Mouse (Mus musculus) lung, embryonic 14.5 days (tissue): ENCODE measurements around the gene Kcmf1. TPM values are rescaled to one million over a fixed set of nuclear protein-coding genes. Genes with fewer than 3 reads are reported as not detected.

Experiments used
- ATAC-seq: fragments of 200-750 bp; cut with Nextera tagmentation; 2 replicates; pipeline ENCODE4 v1.8.0; 2017; ENCODE audit warnings: mild to moderate bottlenecking, moderate TSS enrichment, moderate library complexity; ENCODE audit not compliant: insufficient read depth
- DNase-seq: peaks from one replicate; pipeline ENCODE4 v3.0.0-alpha.2; 2015
- H3K27ac ChIP-seq: fragments of 300-500 bp; sonication (generic); 2 replicates; pipeline ENCODE4 v1.5.1; 2014; ENCODE audit warnings: low read depth, mild to moderate bottlenecking, moderate library complexity
- H3K27me3 ChIP-seq: fragments of 300-500 bp; sonication (generic); 2 replicates; pipeline ENCODE4 v1.6.1; 2014; ENCODE audit warnings: low read length, control low read depth; ENCODE audit not compliant: insufficient read depth
- H3K36me3 ChIP-seq: fragments of 300-500 bp; sonication (generic); 2 replicates; pipeline ENCODE4 v1.6.1; 2014; ENCODE audit warnings: control low read depth; ENCODE audit not compliant: insufficient read depth
- H3K4me1 ChIP-seq: fragments of 300-500 bp; sonication (generic); 2 replicates; pipeline ENCODE4 v1.6.1; 2014; ENCODE audit warnings: antibody characterized with exemption, control low read depth; ENCODE audit not compliant: insufficient read depth
- H3K4me2 ChIP-seq: fragments of 300-500 bp; sonication (generic); 2 replicates; pipeline ENCODE4 v1.6.1; 2014; ENCODE audit warnings: mild to moderate bottlenecking
- H3K4me3 ChIP-seq: fragments of 300-500 bp; sonication (generic); 2 replicates; pipeline ENCODE4 v1.5.1; 2014; ENCODE audit warnings: low read depth, low read length
- H3K9ac ChIP-seq: fragments of 300-500 bp; sonication (generic); 2 replicates; pipeline ENCODE4 v1.6.1; 2014
- H3K9me3 ChIP-seq: fragments of 300-500 bp; sonication (generic); 2 replicates; pipeline ENCODE4 v1.6.1; 2016; ENCODE audit warnings: low read depth, low read length, control low read depth
- CTCF ChIP-seq: IDR thresholded peaks from 2 replicates; pipeline ENCODE4 v1.5.1; 2016; ENCODE audit warnings: antibody characterized with exemption, low read depth
- WGBS: fragments of 180-500 bp; shearing (Covaris S2); extraction: QIAGEN DNeasy Blood & Tissue Kit; methylation state at CpG from one replicate; pipeline ENCODE4 v1.1.7; 2014; 5-methylcytosine and 5-hydroxymethylcytosine counted together
- polyA plus RNA-seq: library from polyadenylated mRNA; unstranded; fragments of >200 nt; fragmentation: Nextera tagmentation; extraction: Ambion mirVana; gene quantifications from 2 replicates; pipeline ENCODE4 v1.2.1, GENCODE M21; 2014

Gene Kcmf1
- polyA plus RNA-seq, 1 experiment from 2014 or later: 65.4 TPM

DNA sequence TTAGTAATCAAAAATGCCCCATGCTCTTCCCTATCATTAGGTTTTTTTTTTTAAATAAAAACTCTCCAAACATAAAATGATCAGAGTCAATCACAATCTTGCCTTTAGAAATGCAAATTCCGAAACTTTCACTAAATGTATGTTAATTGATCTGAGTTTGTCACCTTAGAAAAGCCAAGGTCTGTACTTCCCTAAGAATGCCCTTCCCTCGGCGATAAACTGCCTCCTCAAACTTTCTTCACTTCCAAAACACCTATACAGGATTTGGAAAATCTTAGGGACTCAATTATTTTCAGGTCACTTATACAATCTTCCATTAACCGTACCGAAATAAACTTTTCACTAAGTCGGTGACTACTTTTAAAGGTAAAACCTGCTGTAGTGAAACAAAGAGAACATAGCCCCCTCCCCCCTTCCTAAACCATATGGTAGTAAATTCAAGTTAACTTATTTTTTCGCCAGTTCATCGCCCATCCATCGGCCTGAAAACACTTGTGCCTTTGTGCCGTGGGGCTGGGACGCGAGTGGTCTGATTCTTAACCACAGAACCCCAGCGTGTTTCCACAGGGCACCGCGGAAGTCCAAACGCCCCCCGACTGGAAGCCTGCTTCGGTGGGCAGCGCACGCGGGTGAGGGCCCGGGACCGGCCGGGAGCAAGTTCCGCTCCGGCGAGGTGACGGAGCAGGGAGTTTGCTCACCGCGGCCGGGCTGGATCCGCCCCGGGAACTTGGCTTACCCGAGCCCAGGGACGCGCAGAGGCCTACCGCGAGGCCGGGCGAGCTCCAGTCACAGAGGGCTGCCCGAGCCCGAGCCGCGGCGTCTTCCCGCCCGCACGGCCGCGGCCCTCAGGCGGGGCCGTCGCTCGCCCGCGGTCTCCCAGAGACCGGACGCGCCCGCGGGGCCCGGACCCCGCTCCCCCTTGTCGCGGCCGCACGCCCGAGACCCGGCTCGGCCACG is 1.3 kb downstream of the Kcmf1 start:
- no peaks in the 10 kb centered on the region for H3K9me3 ChIP-seq
- peak overlapping the region; percentile 99 for H3K9ac ChIP-seq
- DNase-seq: peak; percentile 71
- peak overlapping the region; percentile 99 for H3K27ac ChIP-seq
- H3K4me3 ChIP-seq: peak overlapping the region; percentile 98
- ATAC-seq: peak; percentile 30
- H3K4me2 ChIP-seq: peak overlapping the region; percentile 69
- no peak for TF ChIP-seq CTCF
- no peaks in the 10 kb centered on the region for H3K27me3 ChIP-seq
- peaks cover 2% of the 10 kb centered on the region; the same call in 1 of the 2 replicates for H3K36me3 ChIP-seq
- H3K4me1 ChIP-seq: peaks cover 6% of the 10 kb centered on the region
- WGBS: under 1% methylated on average over 39 of the region's 71 CpGs

DNA sequence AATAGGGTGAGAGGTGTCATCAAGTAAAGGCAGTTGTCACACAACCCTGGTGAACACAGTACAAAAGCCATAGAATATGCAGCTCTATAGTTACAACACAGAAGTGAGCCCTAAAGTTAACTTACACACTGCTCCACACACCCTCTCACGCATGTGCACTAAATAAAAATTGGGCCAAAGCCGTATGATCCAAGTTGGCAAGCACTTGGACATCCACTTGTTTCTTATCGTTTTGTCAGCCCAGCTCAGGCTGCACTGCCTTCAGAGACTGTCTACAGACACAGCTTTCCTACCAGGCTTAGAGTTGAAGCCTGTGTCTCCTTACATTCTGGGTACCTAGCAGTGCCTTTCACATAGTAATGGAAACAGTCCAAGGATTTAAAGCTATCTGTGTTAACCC is 4.8 kb downstream of the Kcmf1 start:
- H3K9ac ChIP-seq: no peak overlapping the region
- 54% methylated on average over 3 of the region's 3 CpGs for WGBS

DNA sequence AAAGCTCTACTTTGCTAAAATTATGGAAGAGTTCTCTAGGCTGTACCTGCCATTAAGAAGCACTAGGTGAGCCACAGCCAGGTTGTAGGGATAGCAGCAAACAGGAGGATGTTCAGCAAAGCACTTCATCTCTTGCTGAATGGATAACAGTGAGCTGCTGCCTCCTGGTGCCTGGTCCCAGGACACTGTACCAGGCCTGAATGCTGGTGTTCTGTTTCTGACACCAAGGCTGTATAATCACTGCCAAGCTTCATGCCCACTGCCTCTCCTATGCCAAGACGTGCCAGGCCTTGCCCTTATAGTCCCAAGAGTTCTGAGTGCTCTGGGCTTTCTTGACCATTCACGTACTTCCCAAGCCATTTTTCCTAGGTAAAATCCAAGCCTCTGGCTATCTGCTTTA is 8.5 kb downstream of the Kcmf1 start:
- DNase-seq (no peak), ATAC-seq (no peak)
- Histone ChIP-seq H3K9me3 (no peaks in the 10 kb centered on the region), H3K9ac (no peak overlapping the region), H3K4me2 (no peak overlapping the region), H3K27ac (no peak overlapping the region), H3K4me3 (no peak overlapping the region), H3K36me3 (0 out of 2 replicates have a peak, but pooled peaks cover 9% of the 10 kb centered on the region), H3K4me1 (no peaks in the 10 kb centered on the region), H3K27me3 (no peaks in the 10 kb centered on the region)
- 97% methylated on average over 2 of the region's 2 CpGs for WGBS
- 0 out of 2 replicates have a peak, but pooled peaks have one; percentile 8 for TF ChIP-seq CTCF

More for the DNA sequence above, 4.8 kb downstream of the Kcmf1 start:
- Histone ChIP-seq H3K4me3 (no peak overlapping the region), H3K27ac (no peak overlapping the region), H3K36me3 (peaks cover 5% of the 10 kb centered on the region; the same call in 1 of the 2 replicates), H3K4me2 (no peak overlapping the region), H3K4me1 (peaks cover 2% of the 10 kb centered on the region; the same call in 1 of the 2 replicates), H3K9me3 (no peaks in the 10 kb centered on the region), H3K27me3 (no peaks in the 10 kb centered on the region)
- DNase-seq (no peak), ATAC-seq (no peak)
- TF ChIP-seq CTCF: no peak

DNA sequence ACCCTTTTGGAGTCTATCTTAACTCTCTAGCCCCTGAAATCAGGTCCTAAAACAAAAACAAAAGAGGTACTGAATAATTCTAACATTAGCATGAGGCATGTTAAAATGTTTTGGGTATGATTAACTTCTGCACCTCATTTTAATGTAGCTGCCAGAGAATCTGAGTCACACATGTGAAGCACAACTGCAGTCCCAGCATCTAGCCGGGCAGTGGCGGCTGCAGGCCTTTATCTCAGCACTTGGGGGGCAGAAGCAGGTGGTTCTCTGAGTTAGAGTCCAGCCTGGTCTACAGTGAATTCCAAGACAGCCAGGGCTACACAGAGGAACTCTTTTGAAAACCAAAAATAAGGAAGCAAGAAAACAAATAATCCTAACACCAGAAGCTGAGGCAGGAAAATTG is 11.1 kb downstream of the Kcmf1 start:
- 69% methylated on average over 2 of the region's 2 CpGs for WGBS
- TF ChIP-seq CTCF: no peak
- H3K4me1 ChIP-seq: peaks cover 4% of the 10 kb centered on the region; the same call in 1 of the 2 replicates
- no peaks in the 10 kb centered on the region for H3K27me3 ChIP-seq
- H3K4me3 ChIP-seq: no peak overlapping the region
- no peak overlapping the region for H3K4me2 ChIP-seq
- no peak for ATAC-seq
- H3K9ac ChIP-seq: no peak overlapping the region
- DNase-seq: no peak
- H3K27ac ChIP-seq: no peak overlapping the region
- 0 out of 2 replicates have a peak, but pooled peaks cover 7% of the 10 kb centered on the region for H3K36me3 ChIP-seq
- no peaks in the 10 kb centered on the region for H3K9me3 ChIP-seq

DNA sequence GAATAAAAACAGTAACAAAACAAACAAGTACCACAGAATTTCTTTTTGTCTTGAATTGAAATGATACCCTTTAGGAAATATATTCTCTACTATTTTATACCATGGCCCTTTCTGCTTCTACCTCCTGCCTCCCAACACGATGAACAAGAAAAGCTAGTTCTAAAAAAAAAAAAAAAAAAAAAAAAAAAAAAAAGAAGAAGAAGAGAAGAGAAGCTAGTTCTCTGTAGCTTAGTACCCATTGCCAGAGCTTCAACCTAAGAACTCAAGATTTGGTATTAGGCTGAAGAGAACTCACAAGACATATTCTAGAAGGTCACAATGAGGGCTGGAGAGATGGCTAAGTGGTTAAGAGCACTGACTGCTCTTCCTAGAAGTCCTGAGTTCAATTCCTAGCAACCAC is 14.5 kb downstream of the Kcmf1 start:
- TF ChIP-seq CTCF: no peak
- no peak overlapping the region for H3K27ac ChIP-seq
- 0 out of 2 replicates have a peak, but pooled peaks cover 4% of the 10 kb centered on the region for H3K36me3 ChIP-seq
- DNase-seq (no peak), ATAC-seq (no peak)
- H3K9ac ChIP-seq: no peak overlapping the region
- WGBS: 67% methylated on average over 1 of the region's 1 CpGs
- H3K9me3 ChIP-seq: no peaks in the 10 kb centered on the region
- peaks cover 11% of the 10 kb centered on the region; the same call in 1 of the 2 replicates for H3K4me1 ChIP-seq
- no peaks in the 10 kb centered on the region for H3K27me3 ChIP-seq
- H3K4me3 ChIP-seq: no peak overlapping the region
- H3K4me2 ChIP-seq: no peak overlapping the region

DNA sequence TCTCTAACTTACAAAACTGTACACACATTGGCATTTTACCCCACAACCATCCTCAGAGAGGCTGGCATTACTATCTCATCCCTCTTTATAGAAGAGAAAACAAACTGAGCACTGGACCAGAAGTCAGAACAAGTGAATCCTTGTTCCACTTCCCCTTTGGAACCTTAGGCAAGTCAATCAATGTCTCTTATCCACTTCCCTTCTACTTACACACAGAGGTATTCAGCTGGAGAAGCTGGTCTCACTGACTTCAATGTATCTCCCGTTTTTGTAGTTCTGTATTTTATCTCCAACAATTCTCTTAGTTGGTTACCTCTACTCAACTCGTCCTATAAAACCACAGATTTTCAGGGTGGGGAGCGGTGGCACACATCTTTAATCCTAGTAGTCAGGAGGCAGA is 15.0 kb downstream of the Kcmf1 start:
- 79% methylated on average over 3 of the region's 3 CpGs for WGBS
- H3K36me3 ChIP-seq: 0 out of 2 replicates have a peak, but pooled peaks cover 4% of the 10 kb centered on the region
- no peak for ATAC-seq
- no peaks in the 10 kb centered on the region for H3K9me3 ChIP-seq
- no peak overlapping the region for H3K9ac ChIP-seq
- DNase-seq: no peak
- peaks cover 11% of the 10 kb centered on the region; the same call in 1 of the 2 replicates for H3K4me1 ChIP-seq
- H3K4me2 ChIP-seq: no peak overlapping the region
- no peaks in the 10 kb centered on the region for H3K27me3 ChIP-seq
- no peak overlapping the region for H3K4me3 ChIP-seq
- TF ChIP-seq CTCF: no peak
- no peak overlapping the region for H3K27ac ChIP-seq

DNA sequence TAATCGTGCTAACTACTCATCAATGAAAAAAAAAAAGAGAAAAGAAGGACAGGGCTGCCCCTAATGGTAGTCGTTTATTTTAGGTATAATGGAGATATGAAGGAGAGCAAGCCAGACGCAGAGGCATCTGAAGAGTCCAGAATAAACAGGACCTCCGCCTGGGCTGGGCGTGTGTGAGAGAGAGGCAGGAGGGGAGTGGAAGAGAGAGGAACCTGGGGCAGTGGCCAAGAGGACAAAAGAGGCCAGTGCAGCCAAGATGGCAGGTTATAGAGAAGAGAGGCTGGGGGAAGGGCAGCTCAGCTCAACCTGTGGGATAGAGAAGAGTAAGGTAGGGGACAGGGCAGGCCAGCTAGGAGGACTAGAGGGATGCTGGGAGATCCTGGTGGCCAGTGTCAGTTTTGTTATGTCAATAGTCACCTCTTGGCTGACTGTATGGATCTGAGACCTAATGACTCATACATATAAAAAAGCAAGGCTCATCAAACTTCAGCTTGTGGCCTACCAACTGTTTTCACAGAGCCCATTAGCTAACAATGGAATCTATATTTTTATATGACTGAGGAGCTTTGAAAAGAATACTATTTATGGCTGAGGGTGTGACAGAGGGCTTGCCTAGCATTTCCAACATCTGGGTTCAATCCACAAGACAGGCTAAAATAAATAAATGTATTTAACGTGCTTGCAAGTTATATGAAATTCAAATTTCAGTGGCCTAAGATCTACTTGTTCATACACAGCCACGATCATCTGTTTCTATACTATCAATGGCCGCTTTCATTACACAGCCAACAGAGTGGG is 16.9 kb downstream of the Kcmf1 start:
- 55% methylated on average over 8 of the region's 8 CpGs for WGBS
- ATAC-seq: peak; percentile 61
- Histone ChIP-seq H3K36me3 (0 out of 2 replicates have a peak, but pooled peaks cover 4% of the 10 kb centered on the region), H3K27me3 (no peaks in the 10 kb centered on the region), H3K9ac (no peak overlapping the region), H3K27ac (no peak overlapping the region), H3K4me3 (no peak overlapping the region), H3K9me3 (no peaks in the 10 kb centered on the region), H3K4me1 (peaks cover 11% of the 10 kb centered on the region; the same call in 1 of the 2 replicates), H3K4me2 (no peak overlapping the region)
- peak; percentile 67 for DNase-seq
- no peak for TF ChIP-seq CTCF
